Mouse (Mus musculus) heart, adult 18-20 months (tissue): Measurements from ENCODE around the gene Notch1. TPM values are rescaled to one million over a fixed set of nuclear protein-coding genes. Genes with fewer than 3 reads are reported as not detected.

Experiments used
- DNase-seq, 2 experiments: peaks; one replicate each; pipeline ENCODE4 v3.0.0; 2021 to 2022; ENCODE audit warnings: mixed read lengths in 1 of 2
- total RNA-seq, 2 experiments: library from RNA; stranded (reverse); gene quantifications; 2 replicates each; pipeline ENCODE4 v1.2.3; 2021

The Notch1 gene
- total RNA-seq, 2 experiments from 2014 or later, result 29.8 to 30.5 TPM

GRCm38 (mm10) chr2:26481724-26482495 lies 34.6 kb downstream of the Notch1 start:
- DNase-seq, result no peak

- no peak for DNase-seq
Observed at GRCm38 (mm10) chr2:26480911-26481310, 35.6 kb downstream of the Notch1 start.

- DNase-seq, result no peak
Observed at GRCm38 (mm10) chr2:26478685-26479205, 37.7 kb downstream of the Notch1 start.

- DNase-seq, result no peak
Observed at GRCm38 (mm10) chr2:26477911-26478310, 38.6 kb downstream of the Notch1 start.

GRCm38 (mm10) chr2:26475505-26476430 lies 40.7 kb downstream of the Notch1 start:
- DNase-seq, result no peak

- DNase-seq, result peak; percentile 80 to 94
Observed at GRCm38 (mm10) chr2:26474789-26475504, 41.5 kb downstream of the Notch1 start.

GRCm38 (mm10) chr2:26472312-26473090 lies 44.0 kb downstream of the Notch1 start:
- DNase-seq, result peak in 1 of 2 experiments; percentile 48

- DNase-seq, result no peak
Observed at GRCm38 (mm10) chr2:26471652-26472285, 44.7 kb downstream of the Notch1 start.

GRCm38 (mm10) chr2:26470967-26471366 lies 45.5 kb downstream of the Notch1 start:
- no peak for DNase-seq

GRCm38 (mm10) chr2:26468376-26468775 lies 48.1 kb downstream of the Notch1 start:
- no peak for DNase-seq

GRCm38 (mm10) chr2:26463412-26463811 lies 53.1 kb downstream of the Notch1 start:
- no peak for DNase-seq

- no peak for DNase-seq
Observed at GRCm38 (mm10) chr2:26462980-26463379, 53.5 kb downstream of the Notch1 start.

- DNase-seq, result no peak
Observed at GRCm38 (mm10) chr2:26461667-26462066, 54.8 kb downstream of the Notch1 start.

GRCm38 (mm10) chr2:26460837-26461236 lies 55.6 kb downstream of the Notch1 start:
- no peak for DNase-seq

GRCm38 (mm10) chr2:26460097-26460646 lies 56.3 kb downstream of the Notch1 start:
- no peak for DNase-seq

- no peak for DNase-seq
Observed at GRCm38 (mm10) chr2:26459478-26459877, 57.0 kb downstream of the Notch1 start.

GRCm38 (mm10) chr2:26458402-26459124 lies 57.9 kb downstream of the Notch1 start:
- DNase-seq, result peak; percentile 62 to 65

- peak; percentile 73 to 91 for DNase-seq
Observed at GRCm38 (mm10) chr2:26449121-26450060, 67.1 kb downstream of the Notch1 start.

- no peak for DNase-seq
Observed at GRCm38 (mm10) chr2:26447451-26447850, 69.0 kb downstream of the Notch1 start.
